Mouse (Mus musculus) liver, embryonic 14.5 days (tissue): ENCODE results near the gene Coasy. TPM values are rescaled to one million over a fixed set of nuclear protein-coding genes. Genes with fewer than 3 reads are reported as not detected.
A peak's percentile ranks its signal among the peaks of the same experiment; 100 is the strongest.

Source experiments
- ATAC-seq: fragments of 200-750 bp; cut with Nextera tagmentation; 2 replicates; pipeline ENCODE4 v1.8.0; 2017; ENCODE audit warnings: moderate number of reproducible peaks, mild to moderate bottlenecking, moderate library complexity; ENCODE audit not compliant: insufficient read depth
- DNase-seq, 3 experiments: peaks; one replicate each; pipeline ENCODE4 v3.0.0-alpha.2; 2012 to 2013; ENCODE audit warnings: low read depth in 3 of 3, low spot score in 3 of 3
- H3K27ac ChIP-seq: fragments of 300-500 bp; sonication (generic); 2 replicates; pipeline ENCODE4 v1.5.1; 2014; ENCODE audit warnings: moderate library complexity, mild to moderate bottlenecking, control low read depth, inconsistent platforms
- H3K27me3 ChIP-seq: fragments of 300-500 bp; sonication (generic); 2 replicates; pipeline ENCODE4 v1.6.1; 2014; ENCODE audit warnings: mild to moderate bottlenecking, low read length, moderate library complexity; ENCODE audit not compliant: control insufficient read depth, insufficient read depth
- H3K36me3 ChIP-seq: fragments of 300-500 bp; sonication (generic); replicated peaks from 2 replicates; pipeline ENCODE4 v1.6.1; 2014; ENCODE audit warnings: low read depth; ENCODE audit not compliant: control insufficient read depth, insufficient read depth
- H3K4me1 ChIP-seq, 2 experiments: fragments of 200-500 bp in 1 of 2; fragments of 300-500 bp in 1 of 2; sonication (generic) in 1 of 2; replicated peaks; 2 replicates each; pipeline ENCODE4 v1.6.1; 2012 to 2014; ENCODE audit warnings: antibody characterized with exemption in 1 of 2, inconsistent platforms in 1 of 2, low read length in 1 of 2; ENCODE audit not compliant: control insufficient read depth in 2 of 2, insufficient read depth in 2 of 2
- H3K4me2 ChIP-seq: fragments of 300-500 bp; sonication (generic); 2 replicates; pipeline ENCODE4 v1.6.1; 2014; ENCODE audit warnings: low read depth, mild to moderate bottlenecking, control low read depth, moderate library complexity
- H3K4me3 ChIP-seq, 2 experiments: fragments of 200-500 bp in 1 of 2; fragments of 300-500 bp in 1 of 2; sonication (generic) in 1 of 2; 2 replicates each; pipeline ENCODE4 v1.5.1; 2012 to 2014; ENCODE audit warnings: low read depth in 2 of 2, low read length in 2 of 2, mild to moderate bottlenecking in 2 of 2, control low read depth in 1 of 2, inconsistent platforms in 1 of 2, moderate library complexity in 1 of 2; ENCODE audit not compliant: insufficient read depth in 1 of 2
- H3K9ac ChIP-seq: fragments of 300-500 bp; sonication (generic); replicated peaks from 2 replicates; pipeline ENCODE4 v1.6.1; 2014; ENCODE audit warnings: mild to moderate bottlenecking, control low read depth, moderate library complexity
- H3K9me3 ChIP-seq: fragments of 300-500 bp; sonication (generic); 2 replicates; pipeline ENCODE4 v1.6.1; 2016; ENCODE audit warnings: low read length, mixed read lengths; ENCODE audit not compliant: control insufficient read depth
- CTCF ChIP-seq: IDR thresholded peaks from 2 replicates; pipeline ENCODE4 v1.5.1; 2016; ENCODE audit warnings: antibody characterized with exemption, low read depth, control low read depth
- EP300 ChIP-seq: IDR thresholded peaks from 2 replicates; pipeline ENCODE4 v1.6.1; 2016; ENCODE audit warnings: antibody characterized with exemption, low read depth
- WGBS: fragments of 180-500 bp; shearing (Covaris S2); extraction: QIAGEN DNeasy Blood & Tissue Kit; methylation state at CpG from one replicate; pipeline ENCODE4 v1.1.7; 2014; ENCODE audit not compliant: insufficient replicate concordance; 5-methylcytosine and 5-hydroxymethylcytosine counted together
- polyA plus RNA-seq, 2 experiments: library from polyadenylated mRNA; depleted of rRNA in 1 of 2; stranded (reverse) in 1 of 2; unstranded in 1 of 2; fragments of >200 nt; fragmentation: Nextera tagmentation in 1 of 2; extraction: Ambion mirVana in 1 of 2; gene quantifications; 2 replicates each; pipeline versions ENCODE4 v1.2.1 to v1.2.3; 2012 to 2014

Gene Coasy
- polyA plus RNA-seq, 2 experiments = 16.2 to 17.7 TPM

DNA sequence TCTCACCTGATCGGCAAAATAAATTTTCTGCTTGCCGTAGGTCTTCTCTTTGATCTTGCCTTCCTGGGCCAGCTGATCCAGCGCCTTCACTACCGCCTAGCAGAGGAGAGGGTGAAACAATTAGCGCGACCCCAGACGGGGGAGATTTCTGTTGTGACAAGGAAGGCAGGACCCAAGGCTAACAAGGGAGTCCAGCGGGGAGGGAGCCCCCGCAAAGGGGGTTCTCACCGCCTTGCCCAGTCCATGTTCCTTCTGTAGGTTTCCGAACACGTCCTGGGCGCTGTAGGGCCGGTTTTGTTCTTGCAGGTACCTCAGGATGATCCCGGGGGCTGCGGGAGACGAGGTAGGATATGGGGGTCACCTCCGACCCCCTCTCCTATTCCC lies 12.6 kb downstream of the Coasy start:
- peaks cover 1 to 5% of the 10 kb centered on the region in 2 experiments; a peak in 1 of 4 replicates for H3K4me1 ChIP-seq
- peak overlapping the region; percentile 69 for H3K9ac ChIP-seq
- WGBS = 0% methylated on average over 18 of the region's 18 CpGs
- peaks cover 48% of the 10 kb centered on the region for H3K36me3 ChIP-seq
- ATAC-seq (no peak; the same call in 1 of the 2 replicates), DNase-seq (no peak)
- TF ChIP-seq CTCF (no peak), EP300 (no peak)
- peak overlapping the region; percentile 11; the same call in 1 of the 2 replicates for H3K27ac ChIP-seq
- peak overlapping the region; percentile 88 for H3K4me2 ChIP-seq
- no peaks in the 10 kb centered on the region for H3K27me3 ChIP-seq
- H3K9me3 ChIP-seq = no peaks in the 10 kb centered on the region
- H3K4me3 ChIP-seq = peak overlapping the region; percentile 80 to 96

DNA sequence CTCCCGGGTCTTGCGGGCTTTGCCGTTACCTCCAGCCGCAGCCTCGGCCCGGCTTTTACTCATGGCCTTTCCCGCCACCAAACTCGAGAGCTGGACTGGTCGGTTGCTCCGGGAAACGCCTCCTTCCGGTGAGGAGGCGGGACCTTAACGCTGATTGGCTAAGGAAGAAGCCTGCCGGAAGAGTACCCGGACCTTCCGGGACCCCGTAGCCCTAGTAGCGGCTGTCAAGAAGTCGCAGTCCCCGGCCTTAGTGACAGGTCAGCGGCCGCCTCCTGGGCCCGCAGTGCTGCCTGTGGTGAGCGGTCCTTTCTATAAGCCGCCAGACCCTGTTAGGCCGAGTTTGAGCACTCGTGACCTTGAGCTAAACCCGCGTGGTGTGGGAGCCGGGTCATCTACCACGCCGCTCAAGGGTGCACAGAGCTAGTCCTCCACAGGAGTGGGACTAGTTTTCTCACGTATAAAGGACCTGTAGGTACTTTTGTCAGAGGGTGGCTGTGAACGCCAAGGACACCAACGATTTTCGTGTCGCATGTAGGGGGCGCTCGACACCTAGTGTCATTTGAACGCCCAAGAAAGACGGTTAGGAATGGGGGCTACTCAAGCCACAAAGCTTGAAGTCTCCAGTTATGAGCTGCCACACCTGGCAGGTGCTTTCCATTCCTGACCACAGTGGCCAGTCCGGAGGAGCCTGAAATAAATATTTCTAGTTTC lies 13.1 kb downstream of the Coasy start, which contains the start of gene Psmc3ip:
Gene Psmc3ip, minus strand, starts transcription at position 123 of the 711 bp plus-strand sequence.
- peak within 1 kb of the TSS; percentile 89 for H3K27ac ChIP-seq
- H3K36me3 ChIP-seq = peaks cover 50% of the 10 kb centered on the region
- no peaks in the 10 kb centered on the region for H3K27me3 ChIP-seq
- DNase-seq = peak; percentile 94
- H3K4me3 ChIP-seq = peak within 1 kb of the TSS; percentile 80 to 96
- under 1% methylated on average over 43 of the region's 43 CpGs for WGBS
- no peaks in the 10 kb centered on the region for H3K9me3 ChIP-seq
- H3K4me1 ChIP-seq = peaks cover 1 to 5% of the 10 kb centered on the region in 2 experiments; a peak in 1 of 4 replicates
- peak; percentile 98 for ATAC-seq
- H3K4me2 ChIP-seq = peak within 1 kb of the TSS; percentile 88
- TF ChIP-seq EP300 (peak; percentile 29; the same call in 1 of the 2 replicates), CTCF (peak; percentile 93)
- H3K9ac ChIP-seq = peak within 1 kb of the TSS; percentile 85

GRCm38 (mm10) chr11:101098231-101098630 lies 15.9 kb downstream of the Coasy start:
- H3K9me3 ChIP-seq = no peaks in the 10 kb centered on the region
- no peak for DNase-seq
- TF ChIP-seq EP300 = no peak
- TF ChIP-seq CTCF = no peak
- H3K4me3 ChIP-seq = no peak overlapping the region
- peaks cover 51% of the 10 kb centered on the region for H3K36me3 ChIP-seq
- no peak overlapping the region for H3K27ac ChIP-seq
- no peak overlapping the region for H3K9ac ChIP-seq
- H3K27me3 ChIP-seq = no peaks in the 10 kb centered on the region
- WGBS = 80% methylated on average over 8 of the region's 8 CpGs
- no peak for ATAC-seq
- H3K4me2 ChIP-seq = no peak overlapping the region
- H3K4me1 ChIP-seq = peaks cover 1 to 5% of the 10 kb centered on the region in 2 experiments; a peak in 1 of 4 replicates

DNA sequence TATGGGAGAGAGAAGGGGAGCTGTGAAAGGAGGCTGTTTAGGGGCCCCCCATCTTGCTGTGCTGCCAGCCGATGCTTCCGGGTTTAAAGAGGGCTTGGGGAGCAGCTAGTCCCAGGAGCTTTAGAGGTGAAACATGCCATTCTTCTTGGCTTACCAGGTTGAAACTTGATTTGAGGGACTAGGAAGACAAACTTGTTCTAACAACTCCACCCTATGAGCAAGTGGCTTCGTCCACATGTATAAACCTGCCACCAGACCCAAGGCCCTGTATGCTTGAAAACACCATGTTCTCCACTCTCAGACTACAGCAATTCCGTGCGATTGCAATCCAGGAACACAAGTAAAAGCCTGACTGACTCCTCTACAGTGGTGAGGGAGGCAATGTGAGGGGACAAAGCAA lies 20.6 kb downstream of the Coasy start:
- 89% methylated on average over 5 of the region's 5 CpGs for WGBS
- Histone ChIP-seq H3K27ac (no peak overlapping the region), H3K9me3 (no peaks in the 10 kb centered on the region), H3K9ac (no peak overlapping the region), H3K36me3 (peaks cover 50% of the 10 kb centered on the region), H3K4me1 (no peaks in the 10 kb centered on the region), H3K4me2 (no peak overlapping the region), H3K4me3 (no peak overlapping the region), H3K27me3 (no peaks in the 10 kb centered on the region)
- ATAC-seq (no peak), DNase-seq (no peak)
- TF ChIP-seq CTCF (no peak), EP300 (no peak)

DNA sequence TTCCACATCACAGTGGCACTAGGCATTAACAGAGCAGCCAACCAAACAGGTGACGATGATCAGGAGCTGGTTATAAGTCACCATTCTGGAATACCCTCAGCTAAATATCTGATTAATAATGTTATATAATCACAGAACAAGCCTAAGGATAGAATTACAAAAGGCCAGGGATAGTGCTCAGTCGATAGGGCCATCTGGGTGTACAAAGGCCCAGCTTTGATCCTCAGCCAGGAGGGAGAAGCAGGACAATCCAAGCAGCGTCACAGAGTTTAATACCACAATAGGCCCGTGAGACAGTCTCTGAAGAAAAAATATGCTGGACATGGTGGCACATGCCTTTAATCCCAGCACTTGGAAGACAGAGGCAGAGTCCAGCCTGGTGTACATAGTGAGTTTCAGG lies 27.0 kb downstream of the Coasy start:
- no peak overlapping the region for H3K27ac ChIP-seq
- DNase-seq (no peak), ATAC-seq (no peak)
- no peaks in the 10 kb centered on the region; the same call in 1 of the 2 replicates for H3K9me3 ChIP-seq
- H3K9ac ChIP-seq = no peak overlapping the region
- 80% methylated on average over 4 of the region's 4 CpGs for WGBS
- H3K4me3 ChIP-seq = no peak overlapping the region
- peaks cover 0 to 3% of the 10 kb centered on the region in 2 experiments; a peak in 1 of 4 replicates for H3K4me1 ChIP-seq
- H3K36me3 ChIP-seq = peaks cover 4% of the 10 kb centered on the region
- H3K27me3 ChIP-seq = no peaks in the 10 kb centered on the region
- no peak overlapping the region for H3K4me2 ChIP-seq
- no peak for TF ChIP-seq CTCF
- TF ChIP-seq EP300 = no peak
